Mouse (Mus musculus) C2C12 (cell line): ENCODE measurements around the gene Wdr77. TPM values are rescaled to one million over a fixed set of nuclear protein-coding genes. Genes with fewer than 3 reads are reported as not detected.
"Not testable (repeated sequence)": the region's sequence is repeated elsewhere in the genome, so short reads cannot be mapped to it uniquely, and the experiment has no call there.

Experiments
- H3K27me3 ChIP-seq: one replicate; pipeline ENCODE4 v1.6.1; 2011; ENCODE audit not compliant: control insufficient read depth, insufficient read depth, insufficient read length
- H3K36me3 ChIP-seq: one replicate; pipeline ENCODE4 v1.6.1; 2011; ENCODE audit not compliant: control insufficient read depth, insufficient read depth
- H3K4me3 ChIP-seq: one replicate; pipeline ENCODE4 v1.5.1; 2011; ENCODE audit warnings: mild to moderate bottlenecking, control low read depth; ENCODE audit not compliant: poor library complexity, insufficient read depth, severe bottlenecking
- H3K79me2 ChIP-seq: one replicate; pipeline ENCODE4 v1.6.1; 2011; ENCODE audit not compliant: control insufficient read depth, insufficient read depth
- H3K79me3 ChIP-seq: one replicate; pipeline ENCODE4 v1.6.1; 2011; ENCODE audit warnings: low read depth, control low read depth
- H3ac ChIP-seq: one replicate; pipeline ENCODE3; 2011; ENCODE audit warnings: low read depth; ENCODE audit not compliant: control insufficient read depth, insufficient read length
- CEBPB ChIP-seq: IDR thresholded peaks from one replicate; pipeline ENCODE4 v1.6.1; 2011; ENCODE audit warnings: low read depth, mild to moderate bottlenecking, control low read depth, moderate library complexity
- CTCF ChIP-seq: IDR thresholded peaks from one replicate; pipeline ENCODE4 v1.5.1; 2011; ENCODE audit not compliant: control insufficient read depth, insufficient read depth, insufficient read length
- FOSL1 ChIP-seq: IDR thresholded peaks from one replicate; pipeline ENCODE4 v1.8.0; 2011; ENCODE audit warnings: mild to moderate bottlenecking, low read length; ENCODE audit not compliant: poor library complexity, insufficient read depth, severe bottlenecking
- MAX ChIP-seq: IDR thresholded peaks from one replicate; pipeline ENCODE4 v1.6.1; 2011; ENCODE audit warnings: mild to moderate bottlenecking, control low read depth
- MYOD1 ChIP-seq: IDR thresholded peaks from one replicate; pipeline ENCODE4 v1.6.1; 2011; ENCODE audit warnings: low read depth; ENCODE audit not compliant: control insufficient read depth, insufficient read length
- MYOG ChIP-seq: IDR thresholded peaks from one replicate; pipeline ENCODE4 v1.6.1; 2011; ENCODE audit not compliant: control insufficient read depth, insufficient read length; ENCODE audit errors: extremely low read depth
- USF1 ChIP-seq: IDR thresholded peaks from one replicate; pipeline ENCODE4 v1.6.1; 2011; ENCODE audit warnings: low read depth, mild to moderate bottlenecking, control low read depth, moderate library complexity
- long read RNA-seq, 2 experiments: library from polyadenylated mRNA; unstranded; transcript quantifications; one replicate each; pipeline ENCODE4 v2.0.0; 2019 to 2020
- polyA plus RNA-seq: library from polyadenylated mRNA; unstranded; fragments of >200 nt; fragmentation: generic; extraction: Trizol; gene quantifications from one replicate; pipeline ENCODE4 v1.2.1, GENCODE M21; 2012; ENCODE audit warnings: missing spikeins

The Wdr77 gene
- polyA plus RNA-seq, result 90.2 TPM
- long read RNA-seq, experiment 1, transcript Wdr77-201 (10 exons, 3,682 nt), result major isoform, 71 of 90 reads
- long read RNA-seq, experiment 1, partial matches to known transcripts, result 5 of 90 reads
- long read RNA-seq, experiment 1, other reads (novel, unspliced or antisense), result 14 of 90 reads
- long read RNA-seq, experiment 2, transcript Wdr77-201 (10 exons, 3,682 nt), result major isoform, 1,239 of 1,385 reads
- long read RNA-seq, experiment 2, partial matches to known transcripts, result 12 of 1,385 reads
- long read RNA-seq, experiment 2, other reads (novel, unspliced or antisense), result 134 of 1,385 reads

DNA sequence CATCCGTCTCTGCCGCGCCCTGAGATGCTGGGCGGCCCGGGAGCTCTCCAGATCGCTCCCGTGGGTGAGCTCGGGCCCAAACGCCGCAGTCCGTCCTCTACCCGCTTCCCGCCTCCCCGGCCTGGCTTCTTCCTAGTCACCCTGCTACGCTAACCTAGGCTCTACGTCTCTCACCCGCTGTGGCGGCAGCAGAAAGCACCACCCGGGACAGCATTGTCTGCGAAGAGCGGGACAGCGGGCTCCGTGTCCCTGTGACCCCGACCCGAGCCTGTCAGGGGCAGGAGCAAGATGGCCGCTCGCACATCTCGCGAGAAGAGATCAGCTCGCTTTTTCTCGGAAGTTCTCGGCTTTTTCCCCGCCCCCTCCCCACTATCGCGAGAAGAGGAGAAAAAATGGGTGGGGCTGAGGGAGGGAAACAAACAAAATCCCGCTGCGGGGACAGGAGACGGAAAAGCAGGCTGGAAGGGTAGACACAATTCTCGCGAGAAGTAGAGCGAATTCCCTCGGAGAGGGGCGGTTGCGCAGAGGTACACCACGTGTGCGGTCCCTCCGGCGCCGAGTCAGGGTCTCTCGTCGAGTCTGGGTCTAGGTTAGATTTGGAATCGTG is at the start of gene Wdr77:
Gene Wdr77 (plus strand): TSS at position 396 of the 607 bp plus-strand sequence.
- no peaks in the 10 kb centered on the region for H3K27me3 ChIP-seq
- H3K79me3 ChIP-seq, result peaks cover 65% of the 10 kb centered on the region
- TF ChIP-seq MYOD1 (no peak), CTCF (no peak), MYOG (no peak), USF1 (peak; percentile 64), MAX (peak; percentile 93), FOSL1 (no peak), CEBPB (no peak)
- peak within 1 kb of the TSS; percentile 99 for H3K4me3 ChIP-seq
- peak within 1 kb of the TSS; percentile 100 for H3ac ChIP-seq
- H3K36me3 ChIP-seq, result peaks cover 80% of the 10 kb centered on the region
- peaks cover 97% of the 10 kb centered on the region for H3K79me2 ChIP-seq

GRCm38 (mm10) chr3:105910519-105911190 is 48.5 kb upstream of the Wdr77 start:
- Histone ChIP-seq H3K27me3 (peaks cover 7% of the 10 kb centered on the region), H3K79me2 (no peaks in the 10 kb centered on the region), H3K4me3 (no peak overlapping the region), H3K79me3 (no peaks in the 10 kb centered on the region), H3ac (no peak overlapping the region), H3K36me3 (no peaks in the 10 kb centered on the region)
- TF ChIP-seq CEBPB (no peak), MYOG (no peak), FOSL1 (no peak), MAX (no peak), CTCF (no peak), USF1 (no peak), MYOD1 (no peak)

DNA sequence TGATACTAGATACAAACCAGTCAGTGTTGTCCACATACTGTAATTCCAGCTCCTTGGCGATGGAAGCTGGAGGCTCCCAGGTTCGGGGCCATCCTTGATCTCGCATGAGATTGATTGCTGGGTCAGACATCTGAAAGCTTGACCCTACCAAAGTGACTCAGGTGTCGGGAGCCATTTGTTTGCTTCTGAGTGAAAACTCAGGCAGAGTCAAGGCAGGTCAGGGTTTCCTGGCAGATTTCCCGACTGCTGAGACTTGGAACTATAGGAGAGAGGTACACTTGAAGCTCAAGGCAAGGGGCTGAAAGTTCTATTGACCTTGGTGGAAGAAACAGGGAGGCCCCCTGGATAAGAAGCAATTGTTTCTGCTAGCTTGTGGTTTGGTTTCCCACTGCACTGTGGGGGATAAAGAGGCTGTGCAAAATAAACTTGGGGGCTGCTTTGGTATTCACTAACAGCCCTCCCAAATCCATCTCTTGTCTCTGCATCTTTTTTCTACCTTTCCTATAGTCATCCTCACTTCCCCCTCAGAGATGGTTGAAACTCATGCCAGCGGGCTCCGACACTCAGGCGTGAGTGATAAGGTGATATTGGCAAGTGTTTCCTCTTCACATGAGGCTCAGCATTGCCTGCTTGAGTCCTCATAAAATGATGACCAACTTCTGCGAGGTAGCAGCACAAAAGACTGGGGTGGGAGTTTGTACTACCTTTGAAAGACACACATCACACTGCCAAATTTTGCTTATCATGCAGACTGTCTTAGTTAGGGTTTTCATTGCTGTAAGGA is 46.9 kb upstream of the Wdr77 start:
- Histone ChIP-seq H3K4me3 (no peak overlapping the region), H3K79me2 (no peaks in the 10 kb centered on the region)
- no peak for TF ChIP-seq CTCF
- TF ChIP-seq MYOD1, result no peak
- no peak for TF ChIP-seq CEBPB
- no peak for TF ChIP-seq USF1
- TF ChIP-seq MYOG, result no peak
- no peak for TF ChIP-seq MAX

GRCm38 (mm10) chr3:105913839-105914681 is 45.1 kb upstream of the Wdr77 start:
- TF ChIP-seq CEBPB (no peak), FOSL1 (no peak), USF1 (no peak), MYOD1 (no peak), CTCF (no peak), MAX (no peak), MYOG (no peak)
- Histone ChIP-seq H3K36me3 (no peaks in the 10 kb centered on the region), H3ac (no peak overlapping the region), H3K79me2 (no peaks in the 10 kb centered on the region), H3K27me3 (peaks cover 7% of the 10 kb centered on the region), H3K79me3 (no peaks in the 10 kb centered on the region), H3K4me3 (no peak overlapping the region)

More for the DNA sequence above, 46.9 kb upstream of the Wdr77 start:
- Histone ChIP-seq H3K36me3 (no peaks in the 10 kb centered on the region), H3ac (no peak overlapping the region), H3K27me3 (peaks cover 7% of the 10 kb centered on the region), H3K79me3 (no peaks in the 10 kb centered on the region)

DNA sequence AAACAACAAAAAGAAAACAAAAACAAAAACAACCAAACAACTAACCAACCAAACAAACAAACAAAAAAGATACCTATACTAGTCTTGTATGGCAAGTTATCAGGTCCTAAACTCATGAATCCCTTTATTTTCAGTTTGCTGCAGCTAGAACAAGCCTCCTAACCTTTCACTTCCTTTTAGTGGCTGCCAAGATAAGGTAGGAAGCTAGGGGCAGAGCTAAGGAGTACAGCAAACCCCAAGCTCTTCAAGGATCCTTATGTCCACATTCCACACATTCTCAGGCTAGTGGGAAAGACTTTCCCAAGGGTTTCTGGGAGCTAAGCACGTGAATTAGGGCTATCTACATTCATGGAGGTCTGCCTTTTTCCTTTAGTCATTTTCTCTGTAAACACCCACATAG is 43.9 kb upstream of the Wdr77 start:
- Histone ChIP-seq H3K79me2 (no peaks in the 10 kb centered on the region), H3K79me3 (no peaks in the 10 kb centered on the region), H3K36me3 (no peaks in the 10 kb centered on the region), H3K27me3 (peaks cover 7% of the 10 kb centered on the region), H3ac (no peak overlapping the region), H3K4me3 (no peak overlapping the region)
- TF ChIP-seq MYOG, result no peak

DNA sequence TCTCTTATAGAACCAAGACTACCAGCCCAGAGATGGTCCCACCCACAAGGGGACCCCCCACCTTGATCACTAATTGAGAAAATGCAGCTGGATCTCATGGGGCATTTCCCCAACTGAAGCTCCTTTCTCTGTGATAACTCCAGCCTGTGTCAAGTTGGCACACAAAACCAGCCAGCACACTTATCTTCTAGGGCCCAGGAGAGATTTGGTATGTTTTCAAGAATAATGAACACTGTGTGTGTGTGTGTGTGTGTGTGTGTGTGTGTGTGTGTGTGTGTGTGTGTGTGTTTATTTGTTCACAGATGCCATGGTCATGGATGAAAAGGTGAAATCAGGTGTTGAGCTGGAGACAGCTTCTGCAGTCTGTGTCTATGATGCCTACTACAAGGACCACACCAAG is 42.7 kb upstream of the Wdr77 start:
- H3ac ChIP-seq, H3K36me3 ChIP-seq, H3K4me3 ChIP-seq, H3K27me3 ChIP-seq, H3K79me2 ChIP-seq, H3K79me3 ChIP-seq: not testable (repeated sequence)
